Mouse (Mus musculus) embryonic facial prominence, embryonic 14.5 days (tissue): ENCODE measurements around the gene Vmn1r89. TPM values are rescaled to one million over a fixed set of nuclear protein-coding genes. Genes with fewer than 3 reads are reported as not detected.

ENCODE experiments used
- ATAC-seq: fragments of 200-750 bp; cut with Nextera tagmentation; 2 replicates; pipeline ENCODE4 v1.8.0; 2017; ENCODE audit warnings: low read depth, moderate number of reproducible peaks, moderate TSS enrichment
- DNase-seq: peaks from one replicate; pipeline ENCODE4 v3.0.0-alpha.2; 2015; ENCODE audit warnings: low spot score
- H3K27ac ChIP-seq: fragments of 300-500 bp; sonication (generic); replicated peaks from 2 replicates; pipeline ENCODE4 v1.5.1; 2014; ENCODE audit warnings: low read depth, mild to moderate bottlenecking, low read length, moderate library complexity
- H3K27me3 ChIP-seq: fragments of 300-500 bp; sonication (generic); replicated peaks from 2 replicates; pipeline ENCODE4 v1.6.1; 2014; ENCODE audit warnings: low read length; ENCODE audit not compliant: control insufficient read depth, insufficient read depth
- H3K36me3 ChIP-seq: fragments of 300-500 bp; sonication (generic); 2 replicates; pipeline ENCODE4 v1.6.1; 2014; ENCODE audit warnings: low read length, mixed read lengths; ENCODE audit not compliant: control insufficient read depth, insufficient read depth
- H3K4me1 ChIP-seq: fragments of 300-500 bp; sonication (generic); 2 replicates; pipeline ENCODE4 v1.6.1; 2014; ENCODE audit warnings: antibody characterized with exemption, low read length; ENCODE audit not compliant: control insufficient read depth, insufficient read depth
- H3K4me2 ChIP-seq: fragments of 300-500 bp; sonication (generic); 2 replicates; pipeline ENCODE4 v1.6.1; 2014; ENCODE audit warnings: low read depth, mild to moderate bottlenecking, low read length, moderate library complexity, mixed read lengths
- H3K4me3 ChIP-seq: fragments of 300-500 bp; sonication (generic); 2 replicates; pipeline ENCODE4 v1.5.1; 2014; ENCODE audit warnings: low read depth, mild to moderate bottlenecking, low read length
- H3K9ac ChIP-seq: fragments of 300-500 bp; sonication (generic); 2 replicates; pipeline ENCODE4 v1.6.1; 2014; ENCODE audit warnings: low read depth, mild to moderate bottlenecking, low read length, moderate library complexity, mixed read lengths
- H3K9me3 ChIP-seq: fragments of 300-500 bp; sonication (generic); 2 replicates; pipeline ENCODE4 v1.6.1; 2016; ENCODE audit warnings: low read length; ENCODE audit not compliant: control insufficient read depth
- WGBS: fragments of 180-500 bp; shearing (Covaris S2); extraction: QIAGEN DNeasy Blood & Tissue Kit; methylation state at CpG from one replicate; pipeline ENCODE4 v1.1.7; 2014; 5-methylcytosine and 5-hydroxymethylcytosine counted together
- polyA plus RNA-seq: library from polyadenylated mRNA; unstranded; fragments of >200 nt; fragmentation: Nextera tagmentation; extraction: Ambion mirVana; gene quantifications from 2 replicates; pipeline ENCODE4 v1.2.1, GENCODE M21; 2014

Vmn1r89 gene
- not detected in 2 replicates for polyA plus RNA-seq

GRCm38 (mm10) chr7:13212720-13213119 lies at the start of gene Vmn1r89:
TSS of gene Vmn1r89 (plus strand) at chr7:13213020.
- Histone ChIP-seq H3K9me3 (no peaks in the 10 kb centered on the region), H3K4me3 (no peak within 1 kb of the TSS)
- ATAC-seq, result no peak

GRCm38 (mm10) chr7:13260746-13261700 lies 48.2 kb downstream of the Vmn1r89 start:
- H3K27ac ChIP-seq, result no peak overlapping the region
- H3K4me3 ChIP-seq, result no peak overlapping the region
- WGBS, result 44% methylated on average over 50 of the region's 50 CpGs
- H3K4me2 ChIP-seq, result no peak overlapping the region
- DNase-seq (no peak), ATAC-seq (no peak)
- H3K9me3 ChIP-seq, result no peaks in the 10 kb centered on the region
- H3K9ac ChIP-seq, result no peak overlapping the region
- no peaks in the 10 kb centered on the region for H3K4me1 ChIP-seq
- no peaks in the 10 kb centered on the region for H3K36me3 ChIP-seq
- no peaks in the 10 kb centered on the region for H3K27me3 ChIP-seq

More at GRCm38 (mm10) chr7:13212720-13213119, at the start of gene Vmn1r89:
- Histone ChIP-seq H3K4me1 (no peaks in the 10 kb centered on the region), H3K4me2 (no peak within 1 kb of the TSS), H3K9ac (no peak within 1 kb of the TSS), H3K27ac (no peak within 1 kb of the TSS), H3K27me3 (no peaks in the 10 kb centered on the region), H3K36me3 (no peaks in the 10 kb centered on the region)
- no peak for DNase-seq

GRCm38 (mm10) chr7:13263851-13264250 lies 51.0 kb downstream of the Vmn1r89 start:
- 82% methylated on average over 5 of the region's 5 CpGs for WGBS
- Histone ChIP-seq H3K9ac (no peak overlapping the region), H3K27ac (no peak overlapping the region), H3K27me3 (no peaks in the 10 kb centered on the region), H3K9me3 (no peaks in the 10 kb centered on the region), H3K4me2 (no peak overlapping the region), H3K4me3 (no peak overlapping the region), H3K36me3 (no peaks in the 10 kb centered on the region), H3K4me1 (no peaks in the 10 kb centered on the region)
- DNase-seq, result no peak
- ATAC-seq, result no peak

- DNase-seq (peak; percentile 4), ATAC-seq (0 out of 2 replicates have a peak, but pooled peaks have one; percentile 12)
- no peak overlapping the region for H3K4me3 ChIP-seq
- H3K4me1 ChIP-seq, result no peaks in the 10 kb centered on the region
- H3K27me3 ChIP-seq, result no peaks in the 10 kb centered on the region
- H3K9ac ChIP-seq, result no peak overlapping the region
- no peak overlapping the region for H3K27ac ChIP-seq
- no peaks in the 10 kb centered on the region for H3K36me3 ChIP-seq
- no peaks in the 10 kb centered on the region for H3K9me3 ChIP-seq
- 81% methylated on average over 2 of the region's 2 CpGs for WGBS
- H3K4me2 ChIP-seq, result no peak overlapping the region
These were observed 51.6 kb downstream of the Vmn1r89 start for GRCm38 (mm10) chr7:13264396-13264795.

GRCm38 (mm10) chr7:13268749-13269260 lies 56.0 kb downstream of the Vmn1r89 start:
- Histone ChIP-seq H3K27me3 (no peaks in the 10 kb centered on the region), H3K36me3 (0 out of 2 replicates have a peak, but pooled peaks cover under 1% of the 10 kb centered on the region), H3K27ac (no peak overlapping the region), H3K9me3 (no peaks in the 10 kb centered on the region), H3K4me2 (no peak overlapping the region), H3K4me3 (no peak overlapping the region), H3K9ac (no peak overlapping the region), H3K4me1 (no peaks in the 10 kb centered on the region)
- DNase-seq, result no peak
- no peak for ATAC-seq
- WGBS, result 88% methylated on average over 4 of the region's 4 CpGs

GRCm38 (mm10) chr7:13269394-13269793 lies 56.6 kb downstream of the Vmn1r89 start:
- Histone ChIP-seq H3K9ac (no peak overlapping the region), H3K4me3 (no peak overlapping the region), H3K4me2 (no peak overlapping the region), H3K27ac (no peak overlapping the region), H3K9me3 (no peaks in the 10 kb centered on the region), H3K4me1 (no peaks in the 10 kb centered on the region), H3K36me3 (peaks cover 5% of the 10 kb centered on the region; the same call in 1 of the 2 replicates), H3K27me3 (no peaks in the 10 kb centered on the region)
- DNase-seq (no peak), ATAC-seq (no peak)
- WGBS, result 82% methylated on average over 11 of the region's 11 CpGs

Other genes starting within 250 kb of the Vmn1r89 start
- 9.4 and 10.9 TPM in 2 replicates for gene Zfp324, start 247.2 kb upstream of the Vmn1r89 start, polyA plus RNA-seq
- 2.5 and 3.8 TPM in 2 replicates for gene Zfp446, start 235.2 kb upstream of the Vmn1r89 start, polyA plus RNA-seq
- not detected in 2 replicates for gene Slc27a5, start 214.8 kb upstream of the Vmn1r89 start, polyA plus RNA-seq
- gene Trim28, start 213.9 kb upstream of the Vmn1r89 start, polyA plus RNA-seq, result 321 and 352 TPM in 2 replicates
- gene Zbtb45, start 203.0 kb upstream of the Vmn1r89 start, polyA plus RNA-seq, result 20.0 and 23.6 TPM in 2 replicates
- 162 and 169 TPM in 2 replicates for gene Chmp2a, start 178.2 kb upstream of the Vmn1r89 start, polyA plus RNA-seq
- 140 and 147 TPM in 2 replicates for gene Ube2m, start 174.7 kb upstream of the Vmn1r89 start, polyA plus RNA-seq
- 2.9 and 4.1 TPM in 2 replicates for gene Mzf1, start 158.3 kb upstream of the Vmn1r89 start, polyA plus RNA-seq
- gene Vmn1r85, start 117.8 kb upstream of the Vmn1r89 start, polyA plus RNA-seq, result not detected in 2 replicates
- gene Vmn1r86, start 93.1 kb upstream of the Vmn1r89 start, polyA plus RNA-seq, result not detected in 2 replicates
- not detected in 2 replicates for gene Vmn1r87, start 72.9 kb upstream of the Vmn1r89 start, polyA plus RNA-seq
- gene Vmn1r88, start 53.5 kb upstream of the Vmn1r89 start, polyA plus RNA-seq, result not detected in 2 replicates
- 80.5 and 86.9 TPM in 2 replicates for gene Lig1, start 64.3 kb downstream of the Vmn1r89 start, polyA plus RNA-seq
- 3.8 and 4.2 TPM in 2 replicates for gene Zswim9, start 65.7 kb downstream of the Vmn1r89 start, polyA plus RNA-seq
- 0.97 and 1.1 TPM in 2 replicates for gene Pla2g4c, start 111.6 kb downstream of the Vmn1r89 start, polyA plus RNA-seq
- gene Cabp5, start 185.1 kb downstream of the Vmn1r89 start, polyA plus RNA-seq, result not detected in 2 replicates
- not detected in 2 replicates for gene Bsph1, start 237.8 kb downstream of the Vmn1r89 start, polyA plus RNA-seq